Mouse (Mus musculus) lung, embryonic 14.5 days (tissue): ENCODE results near the gene Zfp644. TPM values are rescaled to one million over a fixed set of nuclear protein-coding genes. Genes with fewer than 3 reads are reported as not detected.

Experiments used
- ATAC-seq: fragments of 200-750 bp; cut with Nextera tagmentation; 2 replicates; pipeline ENCODE4 v1.8.0; 2017; ENCODE audit warnings: mild to moderate bottlenecking, moderate TSS enrichment, moderate library complexity; ENCODE audit not compliant: insufficient read depth
- DNase-seq: peaks from one replicate; pipeline ENCODE4 v3.0.0-alpha.2; 2015
- H3K27ac ChIP-seq: fragments of 300-500 bp; sonication (generic); 2 replicates; pipeline ENCODE4 v1.5.1; 2014; ENCODE audit warnings: low read depth, mild to moderate bottlenecking, moderate library complexity
- H3K27me3 ChIP-seq: fragments of 300-500 bp; sonication (generic); 2 replicates; pipeline ENCODE4 v1.6.1; 2014; ENCODE audit warnings: low read length, control low read depth; ENCODE audit not compliant: insufficient read depth
- H3K36me3 ChIP-seq: fragments of 300-500 bp; sonication (generic); 2 replicates; pipeline ENCODE4 v1.6.1; 2014; ENCODE audit warnings: control low read depth; ENCODE audit not compliant: insufficient read depth
- H3K4me1 ChIP-seq: fragments of 300-500 bp; sonication (generic); 2 replicates; pipeline ENCODE4 v1.6.1; 2014; ENCODE audit warnings: antibody characterized with exemption, control low read depth; ENCODE audit not compliant: insufficient read depth
- H3K4me2 ChIP-seq: fragments of 300-500 bp; sonication (generic); 2 replicates; pipeline ENCODE4 v1.6.1; 2014; ENCODE audit warnings: mild to moderate bottlenecking
- H3K4me3 ChIP-seq: fragments of 300-500 bp; sonication (generic); 2 replicates; pipeline ENCODE4 v1.5.1; 2014; ENCODE audit warnings: low read depth, low read length
- H3K9ac ChIP-seq: fragments of 300-500 bp; sonication (generic); 2 replicates; pipeline ENCODE4 v1.6.1; 2014
- H3K9me3 ChIP-seq: fragments of 300-500 bp; sonication (generic); 2 replicates; pipeline ENCODE4 v1.6.1; 2016; ENCODE audit warnings: low read depth, low read length, control low read depth
- CTCF ChIP-seq: IDR thresholded peaks from 2 replicates; pipeline ENCODE4 v1.5.1; 2016; ENCODE audit warnings: antibody characterized with exemption, low read depth
- WGBS: fragments of 180-500 bp; shearing (Covaris S2); extraction: QIAGEN DNeasy Blood & Tissue Kit; methylation state at CpG from one replicate; pipeline ENCODE4 v1.1.7; 2014; 5-methylcytosine and 5-hydroxymethylcytosine counted together
- polyA plus RNA-seq: library from polyadenylated mRNA; unstranded; fragments of >200 nt; fragmentation: Nextera tagmentation; extraction: Ambion mirVana; gene quantifications from 2 replicates; pipeline ENCODE4 v1.2.1, GENCODE M21; 2014

Zfp644 gene
- polyA plus RNA-seq, 1 experiment from 2014 or later = 89.9 TPM

- H3K27ac ChIP-seq = no peak overlapping the region
- DNase-seq (no peak), ATAC-seq (no peak)
- 80% methylated on average over 4 of the region's 4 CpGs for WGBS
- H3K27me3 ChIP-seq = no peaks in the 10 kb centered on the region
- no peak for TF ChIP-seq CTCF
- no peak overlapping the region for H3K4me3 ChIP-seq
- H3K9ac ChIP-seq = no peak overlapping the region
- H3K4me1 ChIP-seq = no peaks in the 10 kb centered on the region
- no peaks in the 10 kb centered on the region for H3K9me3 ChIP-seq
- no peak overlapping the region for H3K4me2 ChIP-seq
- H3K36me3 ChIP-seq = peaks cover 12% of the 10 kb centered on the region; the same call in 1 of the 2 replicates
Measured at GRCm38 (mm10) chr5:106664910-106665309, 32.2 kb downstream of the Zfp644 start.

GRCm38 (mm10) chr5:106660867-106661266 is 36.2 kb downstream of the Zfp644 start:
- no peak for TF ChIP-seq CTCF
- Histone ChIP-seq H3K4me3 (no peak overlapping the region), H3K9ac (no peak overlapping the region), H3K27ac (no peak overlapping the region), H3K9me3 (no peaks in the 10 kb centered on the region), H3K4me2 (no peak overlapping the region), H3K4me1 (no peaks in the 10 kb centered on the region), H3K36me3 (peaks cover 14% of the 10 kb centered on the region; the same call in 1 of the 2 replicates), H3K27me3 (no peaks in the 10 kb centered on the region)
- no peak for DNase-seq
- no peak for ATAC-seq
- WGBS = 66% methylated on average over 1 of the region's 1 CpGs

GRCm38 (mm10) chr5:106652790-106653328 is 44.2 kb downstream of the Zfp644 start:
- WGBS = 84% methylated on average over 3 of the region's 3 CpGs
- no peak for ATAC-seq

GRCm38 (mm10) chr5:106652220-106652753 is 44.8 kb downstream of the Zfp644 start:
- Histone ChIP-seq H3K4me3 (no peak overlapping the region), H3K9ac (no peak overlapping the region), H3K27ac (no peak overlapping the region), H3K4me1 (no peaks in the 10 kb centered on the region), H3K36me3 (peaks cover 20% of the 10 kb centered on the region), H3K9me3 (no peaks in the 10 kb centered on the region), H3K4me2 (no peak overlapping the region), H3K27me3 (no peaks in the 10 kb centered on the region)
- DNase-seq (no peak), ATAC-seq (no peak)
- WGBS = 69% methylated on average over 4 of the region's 4 CpGs
- no peak for TF ChIP-seq CTCF

More at GRCm38 (mm10) chr5:106652790-106653328, 44.2 kb downstream of the Zfp644 start:
- no peak overlapping the region for H3K4me3 ChIP-seq
- TF ChIP-seq CTCF = no peak
- H3K27ac ChIP-seq = no peak overlapping the region
- H3K9ac ChIP-seq = no peak overlapping the region
- H3K4me2 ChIP-seq = no peak overlapping the region
- peaks cover 20% of the 10 kb centered on the region for H3K36me3 ChIP-seq
- no peaks in the 10 kb centered on the region for H3K27me3 ChIP-seq
- no peaks in the 10 kb centered on the region for H3K4me1 ChIP-seq
- no peaks in the 10 kb centered on the region for H3K9me3 ChIP-seq
- DNase-seq = no peak

GRCm38 (mm10) chr5:106649995-106650394 is 47.1 kb downstream of the Zfp644 start:
- H3K4me3 ChIP-seq = no peak overlapping the region
- no peaks in the 10 kb centered on the region for H3K4me1 ChIP-seq
- H3K27me3 ChIP-seq = no peaks in the 10 kb centered on the region
- no peak for TF ChIP-seq CTCF
- no peak for DNase-seq
- H3K27ac ChIP-seq = no peak overlapping the region
- H3K4me2 ChIP-seq = no peak overlapping the region
- H3K36me3 ChIP-seq = peaks cover 10% of the 10 kb centered on the region; the same call in 1 of the 2 replicates
- no peak for ATAC-seq
- H3K9ac ChIP-seq = no peak overlapping the region
- H3K9me3 ChIP-seq = no peaks in the 10 kb centered on the region

- TF ChIP-seq CTCF = peak; percentile 20; the same call in 1 of the 2 replicates
- H3K9ac ChIP-seq = no peak overlapping the region
- H3K27me3 ChIP-seq = no peaks in the 10 kb centered on the region
- no peak overlapping the region for H3K4me2 ChIP-seq
- peaks cover 9% of the 10 kb centered on the region; the same call in 1 of the 2 replicates for H3K36me3 ChIP-seq
- H3K4me1 ChIP-seq = no peaks in the 10 kb centered on the region
- H3K9me3 ChIP-seq = no peaks in the 10 kb centered on the region
- ATAC-seq (no peak), DNase-seq (peak; percentile 41)
- no peak overlapping the region for H3K4me3 ChIP-seq
- H3K27ac ChIP-seq = no peak overlapping the region
Measured at GRCm38 (mm10) chr5:106649441-106649840, 47.6 kb downstream of the Zfp644 start.

GRCm38 (mm10) chr5:106643434-106643833 is 53.7 kb downstream of the Zfp644 start:
- TF ChIP-seq CTCF = no peak
- Histone ChIP-seq H3K4me2 (no peak overlapping the region), H3K4me3 (no peak overlapping the region), H3K27me3 (no peaks in the 10 kb centered on the region), H3K27ac (no peak overlapping the region), H3K9ac (no peak overlapping the region), H3K36me3 (0 out of 2 replicates have a peak, but pooled peaks cover 2% of the 10 kb centered on the region), H3K9me3 (no peaks in the 10 kb centered on the region), H3K4me1 (no peaks in the 10 kb centered on the region)
- DNase-seq (no peak), ATAC-seq (no peak)
- WGBS = 88% methylated on average over 4 of the region's 4 CpGs
